Mouse (Mus musculus): ENCODE measurements around the gene Gm4567. TPM values are rescaled to one million over a fixed set of nuclear protein-coding genes. Genes with fewer than 3 reads are reported as not detected.
"Not testable (repeated sequence)": the region's sequence is repeated elsewhere in the genome, so short reads cannot be mapped to it uniquely, and the experiment has no call there.

The Gm4567 gene
- polyA plus RNA-seq (2012; rRNA removed), result not detected in 2 replicates

GRCm38 (mm10) chr7:22719610-22720009 is at the start of gene Gm4567:
Gene Gm4567 (minus strand): TSS chr7:22719710.
- DNase-seq; H3K4me3 ChIP-seq (replicated peaks; ENCODE audit: insufficient read depth, low read depth, low read length); H3K27me3 ChIP-seq (ENCODE audit: control insufficient read depth, insufficient read depth, low read length); H3K4me1 ChIP-seq (ENCODE audit: control insufficient read depth, insufficient read depth, low read length); H3K27ac ChIP-seq (ENCODE audit: insufficient read depth, low read length): not testable (repeated sequence)
- no CpG with 5 or more reads among the region's 1 CpGs for WGBS

DNA sequence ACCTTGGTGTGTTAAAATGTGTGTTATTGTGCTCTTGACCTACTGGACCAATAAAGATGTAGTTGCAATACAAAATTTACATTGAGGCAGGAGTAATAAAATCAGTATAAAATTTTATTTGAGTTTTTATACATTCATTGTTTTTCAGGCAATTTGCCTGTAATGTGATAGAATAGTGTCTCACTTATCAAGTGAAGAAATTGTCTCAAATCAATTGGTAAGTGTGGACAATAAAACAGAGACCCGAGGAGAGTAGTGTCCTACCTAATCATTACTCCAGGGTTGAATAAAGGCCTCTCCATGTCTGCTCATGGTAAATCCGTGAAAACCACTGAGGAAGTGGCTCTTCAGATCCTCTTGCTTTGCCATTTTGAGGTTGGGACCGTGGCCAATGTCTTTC is 41.9 kb upstream of the Gm4567 start, which contains the start of gene Vmn1r157:
TSS of gene Vmn1r157 (plus strand) at position 301 of the 400 bp plus-strand sequence.
- not testable (repeated sequence) for DNase-seq; H3K27me3 ChIP-seq (ENCODE audit: control insufficient read depth, insufficient read depth, low read length); H3K4me1 ChIP-seq (ENCODE audit: control insufficient read depth, insufficient read depth, low read length); H3K4me3 ChIP-seq (replicated peaks; ENCODE audit: insufficient read depth, low read depth, low read length); H3K27ac ChIP-seq (ENCODE audit: insufficient read depth, low read length)
- 11% methylated on average over 2 of the region's 3 CpGs for WGBS

DNA sequence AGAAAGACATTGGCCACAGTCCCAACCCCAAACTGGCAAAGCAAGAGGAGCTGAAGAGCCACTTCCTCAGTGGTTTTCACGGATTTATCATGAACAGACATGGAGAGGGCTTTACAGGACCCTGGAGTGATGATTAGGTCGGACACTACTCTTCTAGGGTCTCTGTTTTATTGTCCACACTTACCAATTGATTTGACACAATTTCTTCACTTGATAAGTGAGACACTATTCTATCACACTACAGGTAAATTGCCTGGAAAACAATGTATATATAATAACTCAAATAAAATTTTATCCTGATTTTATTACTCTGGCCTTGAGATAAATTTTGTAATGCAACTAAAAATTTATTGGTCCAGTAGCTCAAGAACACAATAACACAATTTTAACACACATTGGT is 27.3 kb downstream of the Gm4567 start, which contains the start of gene Gm8693:
TSS of gene Gm8693 (minus strand) at position 101 of the 400 bp plus-strand sequence.
- H3K27ac ChIP-seq (ENCODE audit: insufficient read depth, low read length); H3K27me3 ChIP-seq (ENCODE audit: control insufficient read depth, insufficient read depth, low read length); H3K4me3 ChIP-seq (replicated peaks; ENCODE audit: insufficient read depth, low read depth, low read length); H3K4me1 ChIP-seq (ENCODE audit: control insufficient read depth, insufficient read depth, low read length); DNase-seq: not testable (repeated sequence)
- no CpG with 5 or more reads among the region's 2 CpGs for WGBS

Other genes with a start within 250 kb of the Gm4567 start
- gene Vmn1r151, start 220.0 kb downstream of the Gm4567 start, polyA plus RNA-seq (2012; rRNA removed), result not detected in 2 replicates
- not detected in 2 replicates for gene Vmn1r152, start 196.7 kb downstream of the Gm4567 start, polyA plus RNA-seq (2012; rRNA removed)
- not detected in 2 replicates for gene Gm8677, start 184.8 kb downstream of the Gm4567 start, polyA plus RNA-seq (2012; rRNA removed)
- not detected in 2 replicates for gene Gm4201, start 154.4 kb downstream of the Gm4567 start, polyA plus RNA-seq (2012; rRNA removed)
- gene Gm4565, start 131.6 kb downstream of the Gm4567 start, polyA plus RNA-seq (2012; rRNA removed), result not detected in 2 replicates
- gene Vmn1r155, start 61.7 kb downstream of the Gm4567 start, polyA plus RNA-seq (2012; rRNA removed), result not detected in 2 replicates
- gene Gm8693, start 27.4 kb downstream of the Gm4567 start, polyA plus RNA-seq (2012; rRNA removed), result not detected in 2 replicates
- gene Vmn1r157, start 42.0 kb upstream of the Gm4567 start, polyA plus RNA-seq (2012; rRNA removed), result not detected in 2 replicates
- not detected in 2 replicates for gene Vmn1r158, start 71.1 kb upstream of the Gm4567 start, polyA plus RNA-seq (2012; rRNA removed)
- not detected in 2 replicates for gene Vmn1r159, start 123.9 kb upstream of the Gm4567 start, polyA plus RNA-seq (2012; rRNA removed)
- gene Vmn1r160, start 151.5 kb upstream of the Gm4567 start, polyA plus RNA-seq (2012; rRNA removed), result not detected in 2 replicates